Mouse (Mus musculus): ENCODE data around the gene Olfr1351.

DNA sequence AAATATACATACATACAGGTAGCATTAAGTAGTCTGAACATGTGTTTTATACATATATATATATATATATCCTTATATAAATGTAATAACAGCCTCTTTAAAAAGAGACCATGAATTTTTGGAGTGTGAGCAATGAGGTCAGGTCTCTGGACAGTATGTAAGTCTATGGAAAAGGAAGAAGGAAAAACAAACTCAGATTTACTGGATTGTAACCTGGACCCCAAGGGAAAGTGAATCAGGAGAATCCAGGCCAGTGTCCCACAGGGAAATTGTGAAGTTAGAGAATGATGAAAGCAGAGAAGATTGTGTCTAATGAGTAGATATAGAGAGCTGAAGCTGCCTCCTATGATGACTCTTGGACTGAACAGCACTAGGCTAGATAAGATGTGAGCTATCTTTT, 31.5 kb upstream of the Olfr1351 start, which contains the start of gene Olfr1352:
- no peak for TF ChIP-seq CTCF (IDR thresholded peaks at IDR 0.05; ENCODE audit: extremely low read depth, insufficient read length, insufficient replicate concordance, low read depth, low read length)
- TF ChIP-seq POLR2A (IDR thresholded peaks at IDR 0.05; ENCODE audit: low read depth, low read length) = no peak
